Mouse (Mus musculus): ENCODE measurements around the gene Slc6a9. TPM values are rescaled to one million over a fixed set of nuclear protein-coding genes. Genes with fewer than 3 reads are reported as not detected.

Gene Slc6a9
- total RNA-seq, 2 experiments from 2014 or later = 276 to 375 TPM

- peak; percentile 22 for ATAC-seq (replicated peaks; ENCODE audit: low FRiP score, poor library complexity, severe bottlenecking)
Observed at GRCm38 (mm10) chr4:117870437-117870836, 36.1 kb downstream of the Slc6a9 start.

- no peak for ATAC-seq (replicated peaks; ENCODE audit: low FRiP score, poor library complexity, severe bottlenecking)
Observed at GRCm38 (mm10) chr4:117871787-117872186, 37.5 kb downstream of the Slc6a9 start.

DNA sequence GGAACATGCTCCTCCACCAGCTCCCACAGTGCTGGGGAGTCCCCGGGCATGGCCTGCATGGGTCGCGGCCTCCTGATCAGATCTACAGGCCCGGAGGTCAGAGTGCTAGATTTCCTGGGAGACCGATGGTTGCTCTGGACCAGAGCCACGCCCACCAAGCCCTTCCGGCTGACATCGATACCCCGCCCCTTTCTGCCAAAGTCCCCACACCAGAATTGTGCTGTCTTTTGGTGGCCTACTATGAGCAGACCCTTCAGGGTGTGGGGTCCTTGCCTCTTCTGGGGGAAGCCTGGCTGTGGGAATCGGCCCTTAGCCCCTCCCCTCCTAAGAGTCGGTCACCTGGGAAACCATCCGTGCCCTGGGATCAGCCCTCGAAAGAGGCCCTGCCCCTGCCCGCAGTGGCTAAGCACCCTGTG lies 38.2 kb downstream of the Slc6a9 start, which contains the start of gene Ccdc24:
Gene Ccdc24, minus strand, starts transcription at position 87 of the 416 bp plus-strand sequence.
- no peak for ATAC-seq (replicated peaks; ENCODE audit: low FRiP score, poor library complexity, severe bottlenecking)

- ATAC-seq (replicated peaks; ENCODE audit: low FRiP score, poor library complexity, severe bottlenecking) = no peak
Observed at GRCm38 (mm10) chr4:117873615-117874014, 39.3 kb downstream of the Slc6a9 start.

GRCm38 (mm10) chr4:117878301-117878700 lies 44.0 kb downstream of the Slc6a9 start:
- no peak for ATAC-seq (replicated peaks; ENCODE audit: low FRiP score, poor library complexity, severe bottlenecking)

DNA sequence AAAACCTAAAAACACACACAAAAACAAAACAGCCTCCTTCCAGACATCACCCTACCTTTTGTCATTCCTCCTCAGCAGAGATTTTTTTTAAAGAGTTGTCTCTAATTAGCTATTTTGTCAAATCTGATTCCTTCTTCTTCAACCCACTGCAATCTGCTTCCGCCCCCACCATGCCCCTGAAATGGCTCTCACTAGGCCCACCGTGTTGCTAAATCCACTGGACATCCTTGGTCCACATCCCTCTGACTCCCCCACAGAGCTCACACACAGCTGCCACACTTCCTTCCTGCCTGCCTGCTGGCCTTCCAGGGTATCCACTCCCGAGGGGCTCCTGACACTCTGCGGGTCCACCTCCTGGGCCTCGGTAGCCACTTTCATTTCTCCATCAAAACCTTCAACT lies 44.4 kb downstream of the Slc6a9 start:
- no peak for ATAC-seq (replicated peaks; ENCODE audit: low FRiP score, poor library complexity, severe bottlenecking)

DNA sequence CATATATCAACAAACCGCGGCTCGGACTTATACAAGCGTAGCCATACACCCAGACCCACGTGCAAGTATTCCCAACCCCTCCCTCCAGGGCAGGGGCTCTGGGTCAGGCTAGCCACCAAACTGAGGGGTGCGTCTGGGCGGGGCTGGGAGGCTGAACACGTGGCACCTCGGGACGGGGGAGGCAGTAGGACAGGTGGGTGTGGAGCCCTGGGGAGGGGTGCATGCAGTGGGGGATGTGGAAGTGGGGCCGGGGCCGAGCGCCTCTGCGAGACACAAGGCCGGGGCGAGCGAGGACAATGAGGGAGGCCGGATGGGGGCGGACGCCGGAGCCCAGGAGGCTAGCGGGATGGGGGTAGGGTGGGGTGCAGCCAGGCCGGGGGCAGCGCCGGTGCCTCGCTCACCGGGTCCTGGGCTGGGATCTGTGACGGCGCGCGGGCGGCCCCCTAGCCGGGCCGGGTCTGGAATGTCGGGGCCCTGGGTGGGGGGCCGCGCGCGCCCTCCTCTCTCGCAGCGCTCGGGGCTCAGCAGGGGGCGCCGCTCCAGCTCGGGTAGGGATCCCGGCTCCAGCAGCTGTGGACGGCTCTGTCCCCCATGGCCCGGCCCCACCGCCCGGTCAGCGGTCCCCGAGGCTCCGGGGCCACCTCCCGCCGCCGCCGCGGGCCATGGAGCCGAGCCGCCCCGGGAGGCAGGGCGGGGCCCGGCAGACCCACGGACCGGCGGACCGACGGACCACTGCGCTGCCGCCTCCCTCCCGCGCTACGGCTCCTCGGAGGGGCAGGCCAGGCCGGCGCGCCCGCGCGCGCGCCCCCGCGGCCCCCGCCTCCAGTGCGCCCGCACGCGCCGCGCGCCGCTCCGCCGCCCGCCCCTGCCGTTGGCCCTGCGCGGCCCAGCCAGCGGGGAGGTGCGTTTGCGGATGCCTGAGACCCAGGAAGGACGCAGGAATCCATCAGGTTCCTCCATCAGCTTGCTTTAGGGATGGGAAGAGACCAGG lies 48.7 kb downstream of the Slc6a9 start, which contains the start of gene B4galt2:
Gene B4galt2, minus strand, starts transcription at position 787 of the 991 bp plus-strand sequence.
- no peak for ATAC-seq (replicated peaks; ENCODE audit: low FRiP score, poor library complexity, severe bottlenecking)

GRCm38 (mm10) chr4:117884146-117884545 lies 49.8 kb downstream of the Slc6a9 start:
- ATAC-seq (replicated peaks; ENCODE audit: low FRiP score, poor library complexity, severe bottlenecking) = no peak

DNA sequence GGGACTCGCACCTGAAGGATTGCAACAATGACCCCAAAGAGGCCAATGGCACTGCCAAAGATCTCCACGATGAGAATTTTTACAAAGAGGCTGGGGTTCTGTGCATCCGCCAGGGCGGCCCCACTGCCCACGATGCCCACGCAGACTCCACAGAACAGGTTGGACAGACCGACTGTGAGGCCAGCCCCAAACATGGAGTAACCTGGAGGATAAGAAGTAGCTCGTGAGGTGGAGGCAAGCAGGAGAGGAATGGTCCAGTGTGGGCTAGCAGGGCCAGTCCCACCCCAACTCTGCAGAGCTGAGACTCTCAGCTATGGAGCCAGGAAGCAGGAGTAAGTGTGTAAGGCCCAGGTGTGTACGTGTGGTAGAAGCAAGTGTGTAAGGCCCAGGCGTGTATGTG lies 50.8 kb downstream of the Slc6a9 start:
- no peak for ATAC-seq (replicated peaks; ENCODE audit: low FRiP score, poor library complexity, severe bottlenecking)

- ATAC-seq (replicated peaks; ENCODE audit: low FRiP score, poor library complexity, severe bottlenecking) = no peak
Observed at GRCm38 (mm10) chr4:117885994-117886393, 51.7 kb downstream of the Slc6a9 start.

- peak; percentile 43 for ATAC-seq (replicated peaks; ENCODE audit: low FRiP score, poor library complexity, severe bottlenecking)
Observed at GRCm38 (mm10) chr4:117886644-117887043, 52.3 kb downstream of the Slc6a9 start.

DNA sequence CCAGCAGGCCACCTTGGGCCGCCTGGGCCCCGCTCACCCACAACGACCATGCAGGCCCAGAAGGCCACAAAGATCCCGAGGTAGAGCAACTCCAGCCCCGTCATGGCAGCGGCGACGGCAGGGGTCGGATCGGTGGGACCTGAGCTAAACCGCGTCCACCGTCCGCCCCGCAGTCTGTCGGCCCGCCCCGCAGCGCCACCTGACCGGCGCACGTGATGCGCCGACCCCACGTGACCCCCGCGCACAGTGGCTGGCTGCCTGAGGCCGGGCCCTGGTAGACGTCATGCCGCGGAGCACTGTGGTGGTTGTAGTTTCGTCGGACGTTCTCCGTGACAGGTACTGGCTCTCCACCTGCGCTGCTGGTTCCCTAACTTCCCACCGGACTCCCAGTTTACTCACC lies 52.8 kb downstream of the Slc6a9 start, which contains the start of gene Atp6v0b:
Gene Atp6v0b, minus strand, starts transcription at position 201 of the 400 bp plus-strand sequence.
- ATAC-seq (replicated peaks; ENCODE audit: low FRiP score, poor library complexity, severe bottlenecking) = peak; percentile 86

DNA sequence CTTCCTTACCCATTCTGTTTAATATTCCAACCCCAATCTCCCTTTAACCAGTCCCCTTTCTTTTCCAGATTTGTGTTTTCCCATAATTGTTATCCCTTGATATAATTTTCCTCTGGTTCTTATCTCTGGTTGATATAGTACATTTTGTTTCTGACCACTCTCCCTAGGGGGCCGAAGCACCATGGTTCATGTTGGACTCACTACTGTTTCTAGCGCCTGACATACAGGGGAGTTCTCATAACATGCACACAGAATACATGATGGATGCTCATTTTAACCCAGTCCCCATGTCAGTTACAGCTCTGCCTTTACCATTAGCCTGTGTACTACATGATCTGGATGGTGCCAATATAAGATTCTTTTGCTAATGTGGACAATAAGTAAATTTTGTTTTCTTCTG lies 53.6 kb downstream of the Slc6a9 start:
- no peak for ATAC-seq (replicated peaks; ENCODE audit: low FRiP score, poor library complexity, severe bottlenecking)

GRCm38 (mm10) chr4:117889471-117889870 lies 55.2 kb downstream of the Slc6a9 start:
- no peak for ATAC-seq (replicated peaks; ENCODE audit: low FRiP score, poor library complexity, severe bottlenecking)

DNA sequence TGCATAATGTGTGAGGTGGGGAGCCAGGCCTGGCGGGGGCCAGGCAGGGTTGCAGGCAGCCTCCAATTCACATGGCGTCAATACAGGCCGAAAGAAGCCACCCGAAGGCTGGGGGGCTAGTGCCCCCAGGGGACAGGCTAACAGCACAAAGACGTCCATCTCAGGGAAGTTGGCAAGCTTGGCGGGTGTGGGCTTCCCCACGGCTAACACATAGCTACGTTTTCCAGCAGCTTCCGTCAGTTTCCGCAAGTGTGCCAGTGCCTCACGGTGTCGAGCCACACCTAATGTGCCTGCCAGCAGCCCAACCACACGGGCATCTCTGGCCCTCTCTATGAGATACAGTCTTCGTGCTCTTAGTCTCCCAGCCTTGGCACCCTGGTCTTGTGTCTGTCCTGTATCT lies 55.7 kb downstream of the Slc6a9 start:
- no peak for ATAC-seq (replicated peaks; ENCODE audit: low FRiP score, poor library complexity, severe bottlenecking)

GRCm38 (mm10) chr4:117890750-117891149 lies 56.4 kb downstream of the Slc6a9 start:
- no peak for ATAC-seq (replicated peaks; ENCODE audit: low FRiP score, poor library complexity, severe bottlenecking)

GRCm38 (mm10) chr4:117891738-117892161 lies 57.4 kb downstream of the Slc6a9 start, which contains the start of gene Dph2:
Gene Dph2 (minus strand): TSS chr4:117892032.
- ATAC-seq (replicated peaks; ENCODE audit: low FRiP score, poor library complexity, severe bottlenecking) = peak; percentile 87

DNA sequence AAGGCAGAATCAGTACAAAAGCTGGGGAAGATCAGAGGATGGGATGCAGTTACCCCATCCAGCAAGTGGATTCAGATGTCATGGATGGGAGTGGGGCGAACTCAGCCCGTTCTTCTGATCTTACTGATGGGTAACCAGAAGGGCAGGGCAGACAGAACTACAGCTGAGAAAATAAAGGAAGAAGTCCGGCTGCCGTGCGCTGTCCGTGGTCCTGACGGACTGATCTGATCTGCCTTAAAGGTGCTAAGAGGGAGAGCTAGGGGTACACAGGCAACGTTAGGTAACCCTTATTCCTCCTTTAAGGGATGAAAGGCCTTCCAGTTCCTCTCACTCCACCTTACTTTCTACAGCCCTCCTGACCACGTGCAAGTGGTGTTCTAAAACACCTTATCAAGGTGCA lies 59.1 kb downstream of the Slc6a9 start:
- ATAC-seq (replicated peaks; ENCODE audit: low FRiP score, poor library complexity, severe bottlenecking) = no peak

GRCm38 (mm10) chr4:117894601-117895000 lies 60.3 kb downstream of the Slc6a9 start:
- no peak for ATAC-seq (replicated peaks; ENCODE audit: low FRiP score, poor library complexity, severe bottlenecking)

DNA sequence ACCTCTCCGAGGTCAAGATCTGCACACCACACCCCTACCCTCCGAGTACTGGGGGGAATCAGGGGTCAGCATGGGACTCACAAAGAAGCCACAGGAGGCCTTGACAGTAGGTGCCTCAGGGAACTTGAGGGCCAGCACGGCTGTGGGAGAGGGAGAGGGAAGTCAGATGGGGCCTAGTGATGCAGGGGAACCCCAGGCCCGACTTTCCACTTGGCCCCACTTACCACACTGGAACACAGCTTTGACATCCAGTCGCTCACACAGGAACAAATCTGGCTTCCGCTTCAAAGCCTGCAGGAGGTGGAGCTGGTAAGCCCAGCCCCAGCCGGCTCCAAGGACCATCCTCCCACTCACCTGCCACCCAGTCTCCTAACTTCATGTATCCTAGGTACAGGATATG lies 61.0 kb downstream of the Slc6a9 start:
- ATAC-seq (replicated peaks; ENCODE audit: low FRiP score, poor library complexity, severe bottlenecking) = no peak

DNA sequence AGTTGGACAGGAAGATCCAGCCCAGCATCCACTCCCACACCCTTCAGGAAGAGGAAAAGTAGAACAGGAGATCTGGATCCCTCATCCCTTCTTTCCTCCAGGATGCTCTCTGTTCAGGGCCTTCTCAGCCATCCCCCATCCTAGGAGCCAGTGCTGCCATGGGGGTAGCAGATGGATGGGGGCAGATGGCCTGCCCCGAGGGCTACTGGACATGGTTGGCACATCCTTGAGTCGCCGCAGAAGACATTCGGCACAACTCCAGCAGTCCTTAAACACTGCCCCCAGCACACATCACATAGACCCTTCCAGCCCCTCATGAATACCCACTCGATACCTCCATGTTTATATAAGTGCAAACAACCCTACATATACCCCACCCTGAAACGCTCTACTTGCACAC lies 61.7 kb downstream of the Slc6a9 start:
- no peak for ATAC-seq (replicated peaks; ENCODE audit: low FRiP score, poor library complexity, severe bottlenecking)
